ENCODE assay signal across 15 mouse cellular contexts in the genomic region with DNA sequence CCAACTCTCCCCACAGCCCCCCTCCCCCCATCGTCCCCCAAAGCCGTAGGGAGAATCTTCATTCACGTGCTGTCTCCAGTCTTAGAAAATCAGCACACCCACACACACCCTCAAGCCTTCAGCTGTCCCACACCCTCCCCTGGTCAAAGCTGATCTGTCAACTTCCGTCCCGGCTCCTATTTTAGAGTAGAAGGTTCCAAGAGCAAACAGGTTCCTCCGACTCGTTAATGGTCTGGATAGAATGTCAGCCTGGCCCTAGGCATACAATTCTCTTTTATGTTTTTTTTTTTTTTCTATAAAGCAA.
DNase-seq lines count a peak whose midpoint lies in the region; ATAC-seq and TF ChIP-seq lines count a peak whose summit lies in the region.
"Had no signal": no experiment of that assay in that cellular context is flagged by ENCODE, and none has a peak within 500 bp of the region (broad histone marks: within the 10 kb centered on the region; RNA-seq: fewer than 3 reads in every experiment).

No protein-coding gene starts in this region.

- peaks cover 17% of the 10 kb centered on the region for H3K4me1 ChIP-seq in heart, embryonic 15.5 days (replicated peaks)
- H3K4me1 ChIP-seq in lung, embryonic 15.5 days = peaks cover 18% of the 10 kb centered on the region
- peaks cover 13% of the 10 kb centered on the region for H3K4me1 ChIP-seq in embryonic facial prominence, embryonic 12.5 days
- H3K4me1 ChIP-seq in limb, embryonic 14.5 days (ENCODE audit: control insufficient read depth, insufficient read depth, low read length) = peaks cover 23% of the 10 kb centered on the region

- H3K27me3 ChIP-seq in heart, embryonic 15.5 days = peaks cover 19% of the 10 kb centered on the region
- H3K27me3 ChIP-seq in lung, embryonic 15.5 days = peaks cover 20% of the 10 kb centered on the region
- peaks cover 20% of the 10 kb centered on the region for H3K27me3 ChIP-seq in embryonic facial prominence, embryonic 12.5 days
- H3K27me3 ChIP-seq in limb, embryonic 14.5 days (ENCODE audit: control insufficient read depth, insufficient read depth, low read length) = peaks cover 7% of the 10 kb centered on the region; the same call in 1 of the 2 replicates

- H3K27ac ChIP-seq in heart, embryonic 15.5 days = no peak overlapping the region
- no peak overlapping the region for H3K27ac ChIP-seq in lung, embryonic 15.5 days
- H3K27ac ChIP-seq in embryonic facial prominence, embryonic 12.5 days = no peak overlapping the region
- no peak overlapping the region for H3K27ac ChIP-seq in limb, embryonic 14.5 days (replicated peaks; ENCODE audit: low read depth, low read length)
- H3K27ac ChIP-seq: hindbrain, embryonic 13.5 days; midbrain, embryonic 15.5 days; neural tube, embryonic 13.5 days had no signal

- no peak overlapping the region for H3K4me3 ChIP-seq in heart, embryonic 15.5 days
- H3K4me3 ChIP-seq in lung, embryonic 15.5 days = no peak overlapping the region
- H3K4me3 ChIP-seq in embryonic facial prominence, embryonic 12.5 days = no peak overlapping the region
- no peak overlapping the region for H3K4me3 ChIP-seq in limb, embryonic 14.5 days (replicated peaks; ENCODE audit: low read length)
- H3K4me3 ChIP-seq: hindbrain, embryonic 13.5 days; midbrain, embryonic 15.5 days; neural tube, embryonic 13.5 days had no signal

- H3K9me3 ChIP-seq in heart, embryonic 15.5 days (replicated peaks) = no peaks in the 10 kb centered on the region
- no peaks in the 10 kb centered on the region for H3K9me3 ChIP-seq in lung, embryonic 15.5 days
- no peaks in the 10 kb centered on the region for H3K9me3 ChIP-seq in embryonic facial prominence, embryonic 12.5 days
- no peaks in the 10 kb centered on the region for H3K9me3 ChIP-seq in limb, embryonic 14.5 days (ENCODE audit: control insufficient read depth, low read length)
- H3K9me3 ChIP-seq: hindbrain, embryonic 13.5 days; midbrain, embryonic 15.5 days; neural tube, embryonic 13.5 days had no signal

- ATAC-seq in heart, embryonic 15.5 days (replicated peaks; ENCODE audit: insufficient number of reproducible peaks, insufficient read depth, low FRiP score, low read depth) = no peak
- 0 out of 2 replicates have a peak, but pooled peaks have one; percentile 8 for ATAC-seq in lung, embryonic 15.5 days (ENCODE audit: borderline replicate concordance, extremely low read depth, low FRiP score, low TSS enrichment)
- no peak for ATAC-seq in embryonic facial prominence, embryonic 12.5 days (ENCODE audit: insufficient number of reproducible peaks, insufficient read depth, low FRiP score, low TSS enrichment)
- ATAC-seq in limb, embryonic 14.5 days (ENCODE audit: low FRiP score, low read depth) = no peak
- ATAC-seq: midbrain, embryonic 15.5 days had no signal

- no peak for DNase-seq in heart, adult 11 months
- DNase-seq in lung, postnatal 10 days = no peak
- DNase-seq in limb, embryonic 14.5 days (ENCODE audit: low spot score) = no peak
- no peak for DNase-seq in layer of hippocampus, postnatal 36 days
- DNase-seq: cerebellum, adult 11-12 months; kidney, adult 2 months; lung, adult 2 months; right cerebral cortex, postnatal 4 days; thymus, adult 2 months had no signal

- no peak overlapping the region for H3K9ac ChIP-seq in heart, embryonic 15.5 days
- H3K9ac ChIP-seq in lung, embryonic 15.5 days = no peak overlapping the region
- no peak overlapping the region for H3K9ac ChIP-seq in embryonic facial prominence, embryonic 12.5 days
- no peak overlapping the region for H3K9ac ChIP-seq in limb, embryonic 14.5 days (ENCODE audit: low read depth, low read length, severe bottlenecking)
- H3K9ac ChIP-seq: hindbrain, embryonic 13.5 days; midbrain, embryonic 15.5 days; neural tube, embryonic 13.5 days had no signal

- no peaks in the 10 kb centered on the region for H3K36me3 ChIP-seq in heart, embryonic 15.5 days
- no peaks in the 10 kb centered on the region for H3K36me3 ChIP-seq in lung, embryonic 15.5 days
- no peaks in the 10 kb centered on the region for H3K36me3 ChIP-seq in embryonic facial prominence, embryonic 12.5 days
- no peaks in the 10 kb centered on the region for H3K36me3 ChIP-seq in limb, embryonic 14.5 days (ENCODE audit: control insufficient read depth, insufficient read depth, low read length)
- H3K36me3 ChIP-seq: hindbrain, embryonic 13.5 days; midbrain, embryonic 15.5 days; neural tube, embryonic 13.5 days had no signal

- no peak for TF ChIP-seq POLR2A in limb, embryonic 14.5 days (IDR thresholded peaks at IDR 0.05; ENCODE audit: borderline replicate concordance, extremely low read depth, insufficient read depth, insufficient read length)

- WGBS in heart, embryonic 15.5 days = 28% methylated on average over 7 of the region's 7 CpGs
- WGBS in lung, embryonic 15.5 days = 31% methylated on average over 7 of the region's 7 CpGs
- WGBS in embryonic facial prominence, embryonic 12.5 days = 15% methylated on average over 7 of the region's 7 CpGs
- 16% methylated on average over 7 of the region's 7 CpGs for WGBS in limb, embryonic 14.5 days

- H3K4me2 ChIP-seq in heart, embryonic 15.5 days = peak overlapping the region; percentile 32; the same call in 1 of the 2 replicates
- 0 out of 2 replicates have a peak overlapping the region, but pooled peaks have one; percentile 38 for H3K4me2 ChIP-seq in lung, embryonic 15.5 days
- peak overlapping the region; percentile 38 for H3K4me2 ChIP-seq in embryonic facial prominence, embryonic 12.5 days (replicated peaks)
- 0 out of 2 replicates have a peak overlapping the region, but pooled peaks have one; percentile 26 for H3K4me2 ChIP-seq in limb, embryonic 14.5 days (replicated peaks; ENCODE audit: low read depth, low read length, severe bottlenecking)
- H3K4me2 ChIP-seq: midbrain, embryonic 15.5 days had no signal
